Mouse (Mus musculus) E14TG2a.4 (cell line): ENCODE data around the gene Izumo4.

Experiments
- H3K27me3 ChIP-seq: 2 replicates; pipeline ENCODE4 v1.6.1; 2014; ENCODE audit warnings: low read length, control low read depth; ENCODE audit not compliant: insufficient read depth
- H3K36me3 ChIP-seq: 2 replicates; pipeline ENCODE4 v1.6.1; 2014; ENCODE audit warnings: low read length, control low read depth; ENCODE audit not compliant: insufficient read depth
- H3K4me1 ChIP-seq: replicated peaks from 2 replicates; pipeline ENCODE4 v1.6.1; 2014; ENCODE audit warnings: low read depth, low read length, control low read depth
- H3K4me3 ChIP-seq: replicated peaks from 2 replicates; pipeline ENCODE4 v1.5.1; 2014; ENCODE audit warnings: mild to moderate bottlenecking, low read length
- H3K9me3 ChIP-seq: 2 replicates; pipeline ENCODE4 v1.6.1; 2014; ENCODE audit warnings: low read length, control low read depth
- CTCF ChIP-seq: conservative IDR thresholded peaks from 2 replicates; pipeline ENCODE4 v1.5.1; 2014; ENCODE audit warnings: low read length
- NANOG ChIP-seq: IDR thresholded peaks from 2 replicates; pipeline ENCODE4 v1.6.1; 2014; ENCODE audit warnings: borderline replicate concordance, low read length, mixed read lengths
- POU5F1 ChIP-seq: IDR thresholded peaks from 2 replicates; pipeline ENCODE4 v1.6.1; 2014; ENCODE audit warnings: low read length, borderline replicate concordance

The Izumo4 gene

GRCm38 (mm10) chr10:80658841-80659202 is 43.2 kb upstream of the Izumo4 start:
- Histone ChIP-seq H3K9me3 (no peaks in the 10 kb centered on the region), H3K4me1 (peaks cover 77% of the 10 kb centered on the region), H3K27me3 (no peaks in the 10 kb centered on the region), H3K4me3 (peak overlapping the region; percentile 18; the same call in 1 of the 2 replicates), H3K36me3 (peaks cover 13% of the 10 kb centered on the region)
- TF ChIP-seq NANOG (no peak), POU5F1 (no peak), CTCF (no peak)

- H3K4me1 ChIP-seq, result peaks cover 78% of the 10 kb centered on the region
- no peaks in the 10 kb centered on the region for H3K9me3 ChIP-seq
- H3K36me3 ChIP-seq, result peaks cover 10% of the 10 kb centered on the region
- no peaks in the 10 kb centered on the region for H3K27me3 ChIP-seq
- peak overlapping the region; percentile 18; the same call in 1 of the 2 replicates for H3K4me3 ChIP-seq
- TF ChIP-seq NANOG, result no peak
- TF ChIP-seq CTCF, result peak; percentile 87
These were observed 42.8 kb upstream of the Izumo4 start for GRCm38 (mm10) chr10:80659213-80659612.

GRCm38 (mm10) chr10:80661149-80661548 is 40.8 kb upstream of the Izumo4 start:
- H3K36me3 ChIP-seq, result peaks cover 5% of the 10 kb centered on the region
- H3K4me3 ChIP-seq, result no peak overlapping the region
- H3K27me3 ChIP-seq, result no peaks in the 10 kb centered on the region
- H3K4me1 ChIP-seq, result peaks cover 80% of the 10 kb centered on the region
- H3K9me3 ChIP-seq, result no peaks in the 10 kb centered on the region
- TF ChIP-seq POU5F1, result no peak
- TF ChIP-seq CTCF, result peak; percentile 91

- TF ChIP-seq CTCF, result no peak
- no peak overlapping the region for H3K4me3 ChIP-seq
- peaks cover 85% of the 10 kb centered on the region for H3K4me1 ChIP-seq
- H3K27me3 ChIP-seq, result no peaks in the 10 kb centered on the region
- no peaks in the 10 kb centered on the region for H3K9me3 ChIP-seq
- peaks cover 30% of the 10 kb centered on the region for H3K36me3 ChIP-seq
These were observed 38.3 kb upstream of the Izumo4 start for GRCm38 (mm10) chr10:80663485-80664196.

- peaks cover 37% of the 10 kb centered on the region for H3K36me3 ChIP-seq
- TF ChIP-seq NANOG (no peak), POU5F1 (no peak), CTCF (no peak)
- H3K27me3 ChIP-seq, result no peaks in the 10 kb centered on the region
- peak overlapping the region; percentile 66 for H3K4me3 ChIP-seq
- H3K4me1 ChIP-seq, result peaks cover 85% of the 10 kb centered on the region
- no peaks in the 10 kb centered on the region for H3K9me3 ChIP-seq
These were observed 37.6 kb upstream of the Izumo4 start for GRCm38 (mm10) chr10:80664197-80665015.

GRCm38 (mm10) chr10:80665016-80665380 is 37.0 kb upstream of the Izumo4 start:
- TF ChIP-seq NANOG, result no peak
- no peak for TF ChIP-seq POU5F1
- TF ChIP-seq CTCF, result no peak

GRCm38 (mm10) chr10:80665459-80665858 is 36.5 kb upstream of the Izumo4 start:
- Histone ChIP-seq H3K36me3 (peaks cover 48% of the 10 kb centered on the region), H3K9me3 (no peaks in the 10 kb centered on the region), H3K4me3 (0 out of 2 replicates have a peak overlapping the region, but pooled peaks have one; percentile 20), H3K27me3 (no peaks in the 10 kb centered on the region), H3K4me1 (peaks cover 84% of the 10 kb centered on the region)
- TF ChIP-seq CTCF (no peak), NANOG (no peak), POU5F1 (no peak)

More at GRCm38 (mm10) chr10:80665016-80665380, 37.0 kb upstream of the Izumo4 start:
- no peaks in the 10 kb centered on the region for H3K27me3 ChIP-seq
- no peaks in the 10 kb centered on the region for H3K9me3 ChIP-seq
- H3K36me3 ChIP-seq, result peaks cover 43% of the 10 kb centered on the region
- peak overlapping the region; percentile 66 for H3K4me3 ChIP-seq
- H3K4me1 ChIP-seq, result peaks cover 87% of the 10 kb centered on the region

GRCm38 (mm10) chr10:80665981-80666733 is 35.8 kb upstream of the Izumo4 start:
- Histone ChIP-seq H3K36me3 (peaks cover 55% of the 10 kb centered on the region), H3K4me1 (peaks cover 78% of the 10 kb centered on the region), H3K4me3 (no peak overlapping the region), H3K27me3 (no peaks in the 10 kb centered on the region), H3K9me3 (no peaks in the 10 kb centered on the region)
- TF ChIP-seq CTCF (no peak), POU5F1 (no peak), NANOG (no peak)
